Mouse (Mus musculus) adrenal gland, adult 2 months (tissue): ENCODE measurements around the gene Stmnd1. TPM values are rescaled to one million over a fixed set of nuclear protein-coding genes. Genes with fewer than 3 reads are reported as not detected.
"Not testable (repeated sequence)": the region's sequence is repeated elsewhere in the genome, so short reads cannot be mapped to it uniquely, and the experiment has no call there.

Experiments used
- DNase-seq: peaks from one replicate; pipeline ENCODE4 v3.0.0; 2021
- long read RNA-seq: library from polyadenylated mRNA; stranded (forward); transcript quantifications from one replicate; pipeline ENCODE4 v2.0.0, GENCODE M21; 2021
- polyA plus RNA-seq: library from polyadenylated mRNA; depleted of rRNA; stranded (reverse); fragments of >200 nt; gene quantifications from 2 replicates; pipeline ENCODE4 v1.2.3, GENCODE M21; 2012; rRNA removed
- total RNA-seq, 2 experiments: library from RNA; stranded (reverse); gene quantifications; 2 replicates each; pipeline ENCODE4 v1.2.3; 2021

The Stmnd1 gene
- total RNA-seq (not detected), polyA plus RNA-seq (not detected in 2 replicates)
- long read RNA-seq = 0 reads

DNA sequence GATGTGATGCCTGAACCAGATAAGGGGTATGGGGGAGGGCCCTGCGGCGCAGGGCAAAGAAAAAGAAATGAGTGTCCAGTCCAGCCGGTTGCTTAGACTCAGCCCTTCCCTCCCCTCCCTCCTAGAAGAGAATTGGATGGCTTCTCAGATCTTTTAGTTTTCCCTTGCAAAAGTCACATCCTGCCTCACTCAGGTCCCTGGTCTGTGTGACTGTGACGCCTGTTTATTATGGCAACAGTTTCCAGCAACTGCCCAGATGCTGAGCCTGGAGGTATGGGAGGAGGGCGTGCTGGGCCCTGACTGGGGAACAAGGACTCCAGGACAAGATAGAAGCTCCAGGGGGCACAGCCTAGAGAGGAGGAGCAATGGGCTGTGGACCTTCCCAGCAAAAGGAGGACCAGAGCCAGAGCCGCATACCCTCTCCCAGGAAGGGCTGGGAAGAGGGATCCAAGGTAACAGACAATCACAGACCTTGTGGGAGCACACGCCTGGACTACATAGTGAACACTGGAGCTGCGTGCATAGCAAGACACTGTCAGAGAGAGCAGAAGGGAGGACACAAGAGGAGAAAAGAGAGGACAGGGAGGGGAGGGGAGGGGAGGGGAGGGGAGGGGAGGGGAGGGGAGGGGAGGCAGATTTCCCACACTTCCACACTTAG is at the start of gene Stmnd1:
Stmnd1 (plus strand) TSS at position 269 of the 658 bp plus-strand sequence.
- DNase-seq = peak; percentile 5

DNA sequence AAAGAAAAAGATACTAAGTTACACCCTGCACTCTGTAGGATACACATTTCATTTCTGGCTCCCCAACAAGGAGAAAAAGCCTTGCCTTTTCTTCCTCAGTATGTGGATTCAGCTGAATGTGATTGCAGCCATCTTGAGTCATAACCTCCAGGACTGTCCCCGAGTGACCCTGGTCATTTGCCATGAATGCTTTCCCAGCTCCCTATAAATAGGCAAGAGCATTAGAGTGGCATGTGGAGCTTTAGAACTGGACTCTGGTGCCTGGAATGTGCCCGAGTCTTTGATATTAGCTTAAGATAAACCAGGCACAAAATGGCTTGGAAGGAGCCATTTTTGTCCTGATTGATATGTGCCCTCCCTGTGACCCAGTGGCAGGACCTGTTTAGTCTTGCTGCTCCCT is 46.6 kb upstream of the Stmnd1 start:
- DNase-seq = peak; percentile 12

DNA sequence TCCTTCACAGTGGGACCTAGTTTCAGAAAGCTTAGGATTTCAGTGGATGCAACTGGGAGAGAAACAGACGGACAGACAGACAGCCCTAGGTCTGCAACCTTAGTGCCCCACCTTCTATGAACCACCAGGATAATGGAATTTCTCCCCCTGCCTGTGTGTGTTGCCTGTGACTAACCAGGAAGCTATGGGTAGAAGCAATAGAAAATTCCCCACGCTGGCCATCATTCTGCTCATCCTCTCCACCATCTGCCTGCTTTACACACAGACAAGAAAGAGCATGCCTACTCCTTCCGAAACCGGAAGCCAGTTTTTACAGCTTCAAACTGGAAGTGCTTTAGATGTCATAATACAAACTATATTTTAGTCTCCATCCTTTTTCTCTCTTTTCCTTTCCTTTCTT is 46.0 kb upstream of the Stmnd1 start:
- no peak for DNase-seq

- DNase-seq = not testable (repeated sequence)
Observed at GRCm38 (mm10) chr13:46228750-46229149, 44.8 kb upstream of the Stmnd1 start.

- DNase-seq = no peak
Observed at GRCm38 (mm10) chr13:46231514-46232085, 41.9 kb upstream of the Stmnd1 start.

DNA sequence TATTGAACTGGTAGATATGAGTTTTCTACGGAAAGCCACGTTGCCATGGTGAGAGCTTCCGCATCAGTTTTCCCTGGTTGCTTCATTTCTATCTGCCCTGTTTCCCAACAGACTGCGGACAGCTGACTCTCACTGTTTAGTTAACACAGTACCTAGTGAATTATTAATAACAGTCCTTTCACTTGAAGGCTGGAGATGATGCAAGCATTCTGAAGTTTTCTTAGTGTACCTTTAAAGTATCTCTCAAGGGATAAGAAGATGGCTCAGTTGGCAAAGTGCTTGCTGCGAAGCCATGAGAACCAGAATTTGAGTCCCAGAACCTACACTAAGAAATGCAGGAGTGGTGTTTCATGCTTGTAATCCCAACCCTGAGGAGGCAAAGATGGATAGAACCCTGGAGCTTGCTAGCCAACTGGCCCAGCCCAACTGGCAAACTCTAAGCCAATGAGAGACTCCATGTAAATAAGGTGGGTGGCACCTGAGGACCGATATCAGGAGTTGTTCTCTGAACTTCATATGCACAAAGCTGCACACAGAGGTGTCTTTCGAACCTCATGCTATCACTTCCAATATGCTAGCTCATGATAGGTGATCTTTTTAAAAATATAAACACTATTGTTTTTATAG is 35.7 kb upstream of the Stmnd1 start:
- DNase-seq = no peak

DNA sequence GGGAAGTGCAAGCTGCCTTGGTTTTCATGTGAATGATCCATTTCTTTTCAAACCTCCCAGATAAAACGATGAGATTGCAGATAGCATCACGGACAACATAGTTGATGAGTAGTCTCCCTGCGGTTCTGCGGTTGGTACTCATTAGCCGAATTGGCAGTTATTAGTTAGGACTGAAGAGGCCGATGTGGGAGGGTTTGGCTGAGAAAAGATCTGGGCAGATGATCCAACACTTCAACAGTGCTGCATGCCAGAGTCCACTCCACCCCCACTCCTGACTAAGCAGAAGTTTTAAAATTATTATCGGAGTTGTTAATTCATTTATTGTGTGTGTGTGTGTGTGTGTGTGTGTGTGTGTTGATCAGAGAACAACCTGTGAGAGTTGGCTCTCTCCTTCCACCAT is 34.7 kb upstream of the Stmnd1 start:
- DNase-seq = peak; percentile 9

DNA sequence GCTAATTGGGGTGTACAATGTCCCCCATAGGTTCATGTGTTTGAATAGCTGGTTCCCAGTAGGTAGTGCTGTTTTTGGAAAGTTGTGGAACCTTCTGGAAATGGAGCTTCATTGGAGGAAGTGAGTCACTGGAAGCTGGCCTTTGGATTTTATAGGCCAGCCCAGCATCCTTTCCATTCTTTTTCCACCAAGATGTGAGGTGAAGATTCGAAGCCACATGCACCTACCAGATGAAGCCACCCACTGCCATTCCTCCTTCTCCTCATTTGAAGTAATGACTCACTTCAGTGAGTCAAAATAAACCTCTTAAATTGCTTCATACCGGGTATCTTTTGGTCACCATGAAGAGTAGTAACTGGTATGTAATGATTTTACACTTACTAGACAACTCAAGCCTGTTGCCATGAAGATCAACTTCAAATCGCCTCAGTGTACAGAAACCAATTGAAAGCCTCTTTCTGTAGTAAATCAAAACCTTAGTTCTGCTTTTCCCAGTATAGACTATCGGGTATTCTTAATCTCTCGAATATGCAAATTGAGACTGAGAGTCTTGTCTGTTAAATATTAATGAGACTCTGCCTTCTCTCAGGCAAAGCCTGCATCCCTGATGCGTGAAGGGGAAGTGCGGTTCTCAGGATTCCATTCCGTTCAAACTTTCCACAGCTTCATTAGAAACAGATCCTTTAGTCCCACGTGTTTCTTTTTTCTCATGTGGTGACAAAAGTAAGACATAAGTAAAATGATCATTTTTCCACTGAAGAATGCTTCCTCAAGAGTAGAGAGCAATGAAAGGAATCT is 31.9 kb upstream of the Stmnd1 start:
- DNase-seq = no peak

GRCm38 (mm10) chr13:46253753-46254152 is 19.8 kb upstream of the Stmnd1 start:
- no peak for DNase-seq

DNA sequence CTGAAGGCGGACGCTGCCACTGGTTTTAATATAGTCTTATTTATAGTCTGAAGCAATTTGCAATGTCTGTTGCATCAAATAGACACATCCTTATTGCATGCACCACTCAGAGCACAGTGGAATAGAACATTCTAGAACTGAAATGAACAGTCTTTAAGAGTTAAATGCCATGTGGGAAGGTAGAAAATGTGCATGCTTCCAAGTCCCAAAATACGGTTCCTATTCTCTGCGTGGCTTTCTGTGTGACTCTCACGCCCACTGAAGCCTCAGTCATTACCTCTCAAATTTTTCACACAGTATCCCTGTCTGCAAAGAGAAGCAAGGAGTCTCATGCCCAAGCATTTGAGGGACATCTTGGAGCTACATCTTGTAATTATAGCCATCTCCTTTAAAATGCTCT is 19.4 kb upstream of the Stmnd1 start:
- no peak for DNase-seq

DNA sequence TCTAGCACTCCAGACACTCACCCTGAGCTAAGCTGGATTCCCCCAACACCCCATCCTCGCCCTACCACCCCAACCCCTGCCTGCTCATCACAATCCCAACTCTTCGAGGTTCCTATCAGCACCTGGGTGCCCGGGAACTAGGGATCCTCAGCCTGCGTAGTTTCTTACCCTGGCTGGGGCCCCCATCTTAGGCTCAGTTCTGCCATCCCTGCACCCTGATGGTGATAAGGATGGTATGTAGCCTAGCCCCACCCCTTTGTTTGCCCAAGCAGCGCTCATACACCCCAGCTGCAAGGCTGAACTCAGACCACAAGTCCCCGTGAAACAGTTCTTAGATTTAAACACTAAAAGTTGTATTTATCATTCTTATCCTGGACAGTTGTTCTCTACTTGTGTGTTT is 17.9 kb upstream of the Stmnd1 start:
- no peak for DNase-seq

GRCm38 (mm10) chr13:46257847-46258246 is 15.7 kb upstream of the Stmnd1 start:
- peak; percentile 33 for DNase-seq

GRCm38 (mm10) chr13:46259526-46259925 is 14.0 kb upstream of the Stmnd1 start:
- DNase-seq = no peak

DNA sequence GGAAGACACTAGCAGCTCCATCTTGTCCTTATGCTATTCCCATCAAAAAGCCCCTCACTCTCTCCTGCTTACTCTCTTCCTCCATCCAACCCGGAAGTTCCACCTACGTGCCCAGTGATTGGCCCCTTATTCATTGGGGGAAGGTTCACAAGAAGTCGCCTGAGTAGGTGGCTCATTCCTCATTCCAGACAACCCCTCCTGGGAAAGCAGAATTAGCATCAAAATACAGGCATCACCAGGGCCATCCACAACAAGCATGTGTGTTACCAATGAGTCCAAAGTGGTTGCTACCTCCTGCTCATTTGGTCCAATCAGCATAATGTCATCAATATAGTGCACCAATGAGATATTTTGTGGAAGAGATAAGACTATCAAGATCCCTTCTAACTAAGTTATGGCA is 12.3 kb upstream of the Stmnd1 start:
- DNase-seq = no peak

DNA sequence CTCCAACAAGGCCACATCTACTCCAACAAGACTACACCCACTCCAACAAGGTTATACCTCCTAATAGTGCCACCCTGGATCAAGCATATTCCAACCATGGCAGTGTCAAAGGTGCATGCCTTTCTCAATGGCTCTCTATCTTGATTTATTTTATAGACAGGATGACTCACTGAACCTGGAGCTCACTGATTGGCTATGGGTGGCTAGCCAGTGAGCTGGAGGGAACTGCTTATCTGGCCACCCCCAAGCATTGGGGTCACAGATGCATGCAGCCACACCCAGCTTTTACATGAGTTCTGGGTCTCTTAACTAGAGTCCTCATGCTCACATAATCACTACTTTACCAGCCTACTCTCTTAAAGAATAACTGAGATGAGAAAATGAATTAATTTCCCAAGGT is 5.7 kb upstream of the Stmnd1 start:
- DNase-seq = no peak

DNA sequence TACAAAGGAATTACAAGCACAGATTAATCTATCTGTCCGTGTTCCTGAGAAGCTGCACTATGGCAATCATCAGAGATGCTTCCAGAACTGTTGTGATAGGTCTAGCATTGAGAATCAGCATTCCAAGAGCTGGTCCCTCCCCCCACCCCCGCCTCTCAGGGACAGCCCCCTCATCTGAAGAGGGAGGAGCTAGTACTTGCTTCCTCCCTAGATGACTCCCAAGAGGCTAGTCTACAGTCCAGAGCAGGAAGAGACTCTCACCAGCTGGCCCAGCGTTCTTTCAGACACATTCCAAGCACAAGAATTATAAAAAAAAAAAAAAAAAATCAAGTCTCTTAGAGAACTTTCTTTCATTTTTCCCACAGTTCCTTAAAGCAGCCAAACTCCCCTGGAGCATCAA is 5.2 kb upstream of the Stmnd1 start:
- no peak for DNase-seq

DNA sequence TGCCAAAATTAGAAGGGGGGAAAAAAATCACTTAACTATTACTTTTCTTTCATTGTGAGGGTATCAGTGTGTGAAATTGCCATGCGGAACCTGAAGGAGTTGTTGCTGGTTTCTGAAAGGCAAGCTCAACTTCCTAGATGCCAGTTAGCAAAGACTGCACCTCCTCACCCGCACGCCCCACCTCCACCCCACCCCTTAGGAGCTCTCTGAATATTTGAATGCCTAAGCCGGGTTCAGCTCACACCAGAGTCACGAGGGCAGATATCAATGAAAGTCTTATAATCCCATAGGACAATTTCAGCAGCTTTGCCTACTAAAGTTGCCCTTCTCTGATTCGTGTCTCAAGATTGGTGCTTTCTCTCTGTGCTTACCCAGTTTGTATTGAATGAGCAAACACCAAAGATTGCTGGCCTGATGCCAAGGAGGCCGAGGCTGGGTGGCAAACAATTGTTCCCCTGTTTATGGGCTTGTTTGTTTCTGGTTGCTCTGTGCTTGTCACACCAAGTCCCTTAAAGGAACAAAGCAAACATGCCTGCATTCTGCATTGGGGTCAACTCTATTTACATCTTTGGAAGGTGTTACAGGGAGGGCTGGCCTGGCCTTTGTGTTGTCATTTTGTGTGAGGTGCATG is 4.6 kb upstream of the Stmnd1 start:
- peak; percentile 6 for DNase-seq

- DNase-seq = no peak
Observed at GRCm38 (mm10) chr13:46272811-46273452, 589 bp upstream of the Stmnd1 start.

DNA sequence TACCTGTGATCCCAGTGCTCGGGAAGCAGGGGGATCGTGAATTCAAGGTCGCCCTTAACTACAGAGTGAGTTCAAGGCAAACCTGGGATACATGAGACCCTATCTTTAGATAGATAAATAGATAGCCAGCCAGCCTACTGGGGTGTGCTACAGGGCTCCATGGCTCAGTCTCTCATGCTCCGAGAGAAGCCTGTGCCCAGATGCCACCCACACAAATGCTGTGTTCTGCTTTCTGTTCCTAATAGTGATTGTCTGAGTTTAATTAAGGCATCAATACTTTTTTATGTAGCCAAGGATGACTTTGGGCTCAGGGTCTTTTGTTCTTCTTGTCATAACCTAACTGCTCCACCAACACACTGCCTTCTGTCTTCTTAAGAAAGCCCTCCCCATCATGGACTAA is 2.2 kb downstream of the Stmnd1 start:
- DNase-seq = no peak

GRCm38 (mm10) chr13:46282543-46282942 is 9.0 kb downstream of the Stmnd1 start:
- no peak for DNase-seq

- no peak for DNase-seq
Observed at GRCm38 (mm10) chr13:46287801-46288200, 14.3 kb downstream of the Stmnd1 start.

GRCm38 (mm10) chr13:46288372-46288771 is 14.9 kb downstream of the Stmnd1 start:
- DNase-seq = no peak
